Mouse (Mus musculus) brain, embryonic 18.5 days (tissue): ENCODE data around the gene Abhd17b.

Experiments used
- DNase-seq: peaks from one replicate; pipeline ENCODE4 v3.0.0-alpha.2; 2012; ENCODE audit warnings: low read depth, low spot score

Abhd17b gene

GRCm38 (mm10) chr19:21731887-21732286 lies 78.9 kb downstream of the Abhd17b start:
- DNase-seq, result no peak

GRCm38 (mm10) chr19:21733176-21733575 lies 80.2 kb downstream of the Abhd17b start:
- no peak for DNase-seq

GRCm38 (mm10) chr19:21734112-21734511 lies 81.1 kb downstream of the Abhd17b start:
- no peak for DNase-seq
